ENCODE assay signal across 14 mouse cellular contexts in genomic region chr4:97582064-97582415, GRCm38 (mm10).
DNase-seq lines count a peak whose midpoint lies in the region; ATAC-seq and TF ChIP-seq lines count a peak whose summit lies in the region.
"Had no signal": no experiment of that assay in that cellular context is flagged by ENCODE, and none has a peak within 500 bp of the region (broad histone marks: within the 10 kb centered on the region; RNA-seq: fewer than 3 reads in every experiment).

No protein-coding gene starts in this region.

- H3K27me3 ChIP-seq in midbrain, embryonic 13.5 days, result peaks cover 6% of the 10 kb centered on the region; the same call in 1 of the 2 replicates
- H3K27me3 ChIP-seq in midbrain, embryonic 10.5 days (ENCODE audit: low read depth, poor library complexity, severe bottlenecking), result no peaks in the 10 kb centered on the region
- no peaks in the 10 kb centered on the region for H3K27me3 ChIP-seq in forebrain, embryonic 15.5 days
- no peaks in the 10 kb centered on the region for H3K27me3 ChIP-seq in limb, embryonic 11.5 days (ENCODE audit: control insufficient read depth, insufficient read depth, low read length)
- H3K27me3 ChIP-seq: liver, embryonic 15.5 days had no signal

- no peak for TF ChIP-seq POLR2A in lung, adult 2 months (IDR thresholded peaks at IDR 0.05; ENCODE audit: borderline replicate concordance, extremely low read depth, low read depth, low read length)

- no peaks in the 10 kb centered on the region for H3K9me3 ChIP-seq in midbrain, embryonic 13.5 days
- H3K9me3 ChIP-seq in midbrain, embryonic 10.5 days (replicated peaks), result no peaks in the 10 kb centered on the region
- H3K9me3 ChIP-seq in forebrain, embryonic 15.5 days, result no peaks in the 10 kb centered on the region
- H3K9me3 ChIP-seq in limb, embryonic 11.5 days (ENCODE audit: control insufficient read depth, low read length), result no peaks in the 10 kb centered on the region
- H3K9me3 ChIP-seq: liver, embryonic 15.5 days had no signal

- TF ChIP-seq CTCF in lung, adult 2 months (IDR thresholded peaks at IDR 0.05; ENCODE audit: insufficient read depth, low read length), result no peak

- WGBS in midbrain, embryonic 13.5 days, result 65% methylated on average over 3 of the region's 3 CpGs
- WGBS in midbrain, embryonic 10.5 days, result 76% methylated on average over 3 of the region's 3 CpGs
- 18% methylated on average over 3 of the region's 3 CpGs for WGBS in forebrain, embryonic 15.5 days
- 24% methylated on average over 3 of the region's 3 CpGs for WGBS in limb, embryonic 11.5 days
- WGBS in lung, adult 2 months, result 56% methylated on average over 3 of the region's 3 CpGs

- ATAC-seq in midbrain, embryonic 13.5 days, result no peak
- peak; percentile 57 for ATAC-seq in forebrain, embryonic 15.5 days (replicated peaks)
- ATAC-seq in limb, embryonic 11.5 days (ENCODE audit: insufficient number of reproducible peaks, low FRiP score, low TSS enrichment, low read depth), result no peak
- no peak for ATAC-seq in megakaryocyte-erythroid progenitor cell, adult 5-6 weeks (replicated peaks; ENCODE audit: low FRiP score, low TSS enrichment, poor library complexity, severe bottlenecking)
- ATAC-seq: CD4-positive, CD25-positive, alpha-beta regulatory T cell, adult 4 months had no signal

- H3K36me3 ChIP-seq in midbrain, embryonic 13.5 days, result no peaks in the 10 kb centered on the region
- no peaks in the 10 kb centered on the region for H3K36me3 ChIP-seq in midbrain, embryonic 10.5 days
- H3K36me3 ChIP-seq in forebrain, embryonic 15.5 days, result no peaks in the 10 kb centered on the region
- H3K36me3 ChIP-seq in limb, embryonic 11.5 days (ENCODE audit: control insufficient read depth, insufficient read depth, low read length), result no peaks in the 10 kb centered on the region
- H3K36me3 ChIP-seq: liver, embryonic 15.5 days had no signal

- peaks cover 43% of the 10 kb centered on the region for H3K4me1 ChIP-seq in midbrain, embryonic 13.5 days (replicated peaks)
- H3K4me1 ChIP-seq in midbrain, embryonic 10.5 days, result peaks cover 32% of the 10 kb centered on the region
- H3K4me1 ChIP-seq in forebrain, embryonic 15.5 days, result peaks cover 63% of the 10 kb centered on the region
- peaks cover 39% of the 10 kb centered on the region for H3K4me1 ChIP-seq in limb, embryonic 11.5 days (ENCODE audit: control insufficient read depth, insufficient read depth, low read length)
- H3K4me1 ChIP-seq in lung, adult 2 months (ENCODE audit: control insufficient read depth, insufficient read depth, low read length), result no peaks in the 10 kb centered on the region
- H3K4me1 ChIP-seq: liver, embryonic 15.5 days had no signal

- no peak for DNase-seq in midbrain, embryonic 10.5 days (ENCODE audit: low spot score)
- DNase-seq in limb, embryonic 11.5 days (ENCODE audit: low spot score), result no peak
- no peak for DNase-seq in lung, adult 2 months
- DNase-seq in frontal cortex, adult 2 months (ENCODE audit: extremely low spot score in 1 of 2, low spot score in 1 of 2), result no peak
- DNase-seq: heart, adult 2 months; lung, postnatal 4 days; right cerebral cortex, postnatal 25 days; thymus, postnatal 4 days had no signal

- H3K4me2 ChIP-seq in midbrain, embryonic 13.5 days (replicated peaks), result peak overlapping the region; percentile 48
- H3K4me2 ChIP-seq in forebrain, embryonic 15.5 days (replicated peaks), result peak overlapping the region; percentile 46
- H3K4me2 ChIP-seq in limb, embryonic 11.5 days (ENCODE audit: low read depth, severe bottlenecking), result peak overlapping the region; percentile 25
- H3K4me2 ChIP-seq: liver, embryonic 15.5 days had no signal

- H3K27ac ChIP-seq in midbrain, embryonic 13.5 days, result peak overlapping the region; percentile 72
- no peak overlapping the region for H3K27ac ChIP-seq in midbrain, embryonic 10.5 days (replicated peaks)
- peak overlapping the region; percentile 90 for H3K27ac ChIP-seq in forebrain, embryonic 15.5 days (replicated peaks)
- no peak overlapping the region for H3K27ac ChIP-seq in limb, embryonic 11.5 days (replicated peaks; ENCODE audit: low read depth, low read length)
- H3K27ac ChIP-seq: heart, adult 2 months; kidney, postnatal 0 days; liver, embryonic 15.5 days had no signal

- peak overlapping the region; percentile 34 for H3K4me3 ChIP-seq in midbrain, embryonic 13.5 days (replicated peaks)
- no peak overlapping the region for H3K4me3 ChIP-seq in midbrain, embryonic 10.5 days
- peak overlapping the region; percentile 36 for H3K4me3 ChIP-seq in forebrain, embryonic 15.5 days
- H3K4me3 ChIP-seq in limb, embryonic 11.5 days (ENCODE audit: low read depth, low read length), result no peak overlapping the region
- no peak overlapping the region for H3K4me3 ChIP-seq in lung, adult 2 months (replicated peaks; ENCODE audit: extremely low read depth, low read depth, low read length)
- H3K4me3 ChIP-seq: heart, adult 2 months; liver, embryonic 15.5 days had no signal

- H3K9ac ChIP-seq in midbrain, embryonic 13.5 days (replicated peaks), result peak overlapping the region; percentile 53; the same call in 1 of the 2 replicates
- peak overlapping the region; percentile 45 for H3K9ac ChIP-seq in forebrain, embryonic 15.5 days (replicated peaks)
- H3K9ac ChIP-seq in limb, embryonic 11.5 days (ENCODE audit: low read length), result 0 out of 2 replicates have a peak overlapping the region, but pooled peaks have one; percentile 7
- H3K9ac ChIP-seq: liver, embryonic 15.5 days had no signal

Comparison
In these comparisons a context has a peak if more than half of its experiments do, and no peak if none do; other contexts are left out.
1. H3K27ac ChIP-seq: peak in midbrain, embryonic 13.5 days (single experiment) and forebrain, embryonic 15.5 days (single experiment); none in midbrain, embryonic 10.5 days (single experiment) and limb, embryonic 11.5 days (single experiment).
2. H3K4me3 ChIP-seq: peak in midbrain, embryonic 13.5 days (single experiment) and forebrain, embryonic 15.5 days (single experiment); none in midbrain, embryonic 10.5 days (single experiment), limb, embryonic 11.5 days (single experiment) and lung, adult 2 months (single experiment).
3. Peak in every context shown above with its lines, with median percentiles within 50 percentile points of each other: H3K4me2 ChIP-seq and H3K9ac ChIP-seq.